Mouse (Mus musculus) activated CD4-positive, CD25-positive, alpha-beta regulatory T cell, adult 4 months (primary cell): ENCODE data around the gene Myzap. TPM values are rescaled to one million over a fixed set of nuclear protein-coding genes. Genes with fewer than 3 reads are reported as not detected.
"Not testable (repeated sequence)": the region's sequence is repeated elsewhere in the genome, so short reads cannot be mapped to it uniquely, and the experiment has no call there.

Experiments
- ATAC-seq: one replicate; pipeline ENCODE4 v1.8.0; 2017
- polyA plus RNA-seq, 2 experiments: library from polyadenylated mRNA; unstranded; fragments of 100-300 nt; shearing (Covaris generic); gene quantifications; one replicate each; pipeline ENCODE4 v1.2.1; 2017

Myzap gene
- under 1 TPM in 1 of 2 experiments, not detected in 1; 0.77 TPM for polyA plus RNA-seq

DNA sequence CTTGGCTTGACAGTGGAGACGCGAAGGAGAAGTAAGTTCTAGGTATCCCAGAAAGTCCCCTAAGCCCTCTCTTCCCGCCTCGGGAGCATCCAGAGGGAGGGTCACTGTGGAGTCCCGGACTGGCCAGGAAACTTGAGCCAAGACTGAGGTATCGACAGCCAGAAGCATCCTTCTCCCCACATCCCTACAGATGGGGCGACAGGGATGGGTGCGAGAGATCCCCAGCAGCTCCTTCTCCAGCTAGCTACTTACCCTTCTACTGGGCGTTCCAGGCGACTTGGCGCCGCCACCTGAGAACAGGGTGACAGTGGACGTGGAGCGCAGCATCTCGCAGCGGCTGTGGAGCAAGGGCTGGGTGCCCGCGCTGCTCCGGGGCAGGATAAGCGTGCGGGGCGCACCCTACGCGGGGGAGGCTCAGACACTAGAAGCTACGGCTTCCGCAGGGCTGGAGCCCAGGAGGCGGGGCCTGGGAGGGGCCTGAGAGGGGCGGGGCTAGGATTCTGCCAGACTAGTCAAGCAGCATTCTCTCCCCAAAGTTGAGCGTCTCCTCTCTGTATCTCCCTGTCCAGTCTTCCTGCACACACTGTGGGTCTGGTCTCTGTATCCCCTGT is at the start of gene Myzap:
Myzap (minus strand) TSS at position 423 of the 611 bp plus-strand sequence.
- peak; percentile 93 for ATAC-seq

DNA sequence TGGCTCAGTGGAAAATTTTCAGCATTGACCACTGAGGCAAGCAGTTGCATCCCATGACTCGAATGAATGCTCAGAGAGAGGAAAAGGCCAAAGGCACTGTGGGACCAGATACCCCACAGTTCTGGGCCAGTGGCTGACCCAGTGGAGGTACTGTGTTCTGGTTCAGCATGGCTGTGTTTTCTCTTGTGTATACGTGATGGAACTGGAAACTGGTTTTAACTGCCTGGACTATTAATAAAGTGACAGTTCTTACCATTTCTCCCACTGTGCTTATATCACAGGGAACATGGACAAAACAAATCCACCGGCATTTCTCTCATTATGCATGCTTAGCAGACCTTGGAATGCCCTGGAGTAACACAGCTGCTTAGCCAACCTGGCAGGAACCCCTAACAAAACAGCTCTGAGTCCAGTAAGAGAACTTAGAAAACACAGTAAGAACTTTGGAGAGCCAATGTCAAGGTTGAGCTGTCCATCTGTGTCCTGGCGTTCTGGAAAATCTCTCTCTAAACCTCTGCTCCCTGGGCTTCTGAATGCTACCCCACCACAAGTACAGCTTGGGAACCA is 48.3 kb upstream of the Myzap start:
- ATAC-seq: no peak

DNA sequence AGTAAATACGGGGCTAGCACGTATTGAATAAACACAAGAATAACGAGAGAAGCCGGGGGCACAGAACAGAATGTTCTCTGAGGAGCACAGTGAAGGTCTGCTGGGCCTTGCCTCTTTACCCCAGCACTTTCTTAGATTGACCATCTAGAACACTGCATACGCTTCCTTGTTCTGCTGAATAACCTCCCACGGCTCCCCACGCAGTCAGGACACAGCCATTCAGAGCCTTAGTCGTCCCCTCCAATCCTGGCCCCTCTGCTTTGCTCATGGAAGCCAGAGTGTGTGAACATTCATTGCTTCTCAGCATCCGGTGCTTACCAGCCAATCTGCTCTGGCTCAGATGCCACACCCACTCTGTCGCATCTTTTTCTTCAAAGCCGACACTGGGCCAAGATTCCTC is 46.0 kb upstream of the Myzap start:
- no peak for ATAC-seq

- no peak for ATAC-seq
Measured at GRCm38 (mm10) chr9:71636854-71637253, 44.7 kb upstream of the Myzap start.

- ATAC-seq: no peak
Measured at GRCm38 (mm10) chr9:71635627-71636026, 43.5 kb upstream of the Myzap start.

DNA sequence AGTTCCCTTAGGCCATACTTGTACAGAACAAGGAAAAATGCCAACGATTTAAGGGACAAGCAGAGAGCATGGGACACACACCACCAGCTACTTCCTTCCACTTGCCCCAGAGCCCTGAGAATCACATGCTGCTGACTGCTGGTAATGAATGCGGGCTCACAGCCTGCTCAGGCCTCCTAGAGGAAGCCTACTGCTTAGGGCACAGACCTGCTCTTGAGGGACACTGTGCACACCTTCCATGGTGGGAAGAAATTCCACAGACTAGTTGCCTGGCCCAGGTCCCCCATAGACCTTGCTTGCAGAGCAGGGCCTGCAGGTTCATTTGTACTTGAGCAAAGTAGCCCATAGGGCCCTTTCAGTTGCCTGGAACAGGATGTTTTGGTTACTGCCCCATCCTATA is 42.8 kb upstream of the Myzap start:
- ATAC-seq: no peak

GRCm38 (mm10) chr9:71628921-71629320 is 36.8 kb upstream of the Myzap start:
- ATAC-seq: no peak

- no peak for ATAC-seq
Measured at GRCm38 (mm10) chr9:71628286-71628685, 36.1 kb upstream of the Myzap start.

DNA sequence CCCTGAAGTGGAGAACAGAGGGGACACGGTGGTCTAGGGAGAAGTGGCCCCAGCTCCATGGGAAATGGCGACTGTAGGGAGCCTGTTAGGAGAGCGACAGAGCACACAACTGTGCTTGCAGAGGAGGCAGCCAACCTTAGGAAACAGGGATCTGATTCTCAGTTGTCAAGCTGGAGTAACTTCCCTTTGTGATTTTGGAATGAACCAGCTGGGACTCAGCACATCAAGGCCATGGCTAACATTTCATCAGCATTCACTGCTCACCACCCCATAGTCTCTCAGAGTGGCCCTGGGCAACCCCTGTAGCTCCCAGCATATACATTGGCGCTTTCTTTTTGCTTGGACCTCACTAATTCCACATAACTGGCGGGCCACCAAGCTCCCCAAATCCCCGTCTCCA is 33.8 kb upstream of the Myzap start:
- ATAC-seq: no peak

GRCm38 (mm10) chr9:71624793-71625495 is 32.8 kb upstream of the Myzap start:
- ATAC-seq: no peak

- no peak for ATAC-seq
Measured at GRCm38 (mm10) chr9:71623871-71624569, 31.9 kb upstream of the Myzap start.

DNA sequence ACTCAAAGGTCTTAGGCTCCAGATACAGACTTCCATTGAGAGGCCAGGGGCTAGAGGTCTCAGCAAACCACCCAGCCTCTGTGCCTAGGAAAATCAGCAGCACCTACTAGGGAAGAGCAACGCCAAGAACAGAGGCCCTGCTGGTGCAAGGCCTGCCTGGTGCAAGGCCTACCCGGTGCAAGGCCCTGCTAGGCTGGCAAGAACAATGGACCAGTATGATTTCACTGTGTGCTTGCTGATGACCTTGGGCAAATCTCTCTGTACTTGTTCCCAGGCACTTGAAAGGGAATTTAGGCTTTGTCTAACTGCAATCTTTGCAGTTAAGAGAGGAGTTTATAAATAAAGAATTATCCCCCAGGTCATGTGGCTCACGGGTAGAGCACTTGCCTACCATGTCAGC is 30.4 kb upstream of the Myzap start:
- no peak for ATAC-seq

GRCm38 (mm10) chr9:71621968-71622367 is 29.8 kb upstream of the Myzap start:
- ATAC-seq: no peak

DNA sequence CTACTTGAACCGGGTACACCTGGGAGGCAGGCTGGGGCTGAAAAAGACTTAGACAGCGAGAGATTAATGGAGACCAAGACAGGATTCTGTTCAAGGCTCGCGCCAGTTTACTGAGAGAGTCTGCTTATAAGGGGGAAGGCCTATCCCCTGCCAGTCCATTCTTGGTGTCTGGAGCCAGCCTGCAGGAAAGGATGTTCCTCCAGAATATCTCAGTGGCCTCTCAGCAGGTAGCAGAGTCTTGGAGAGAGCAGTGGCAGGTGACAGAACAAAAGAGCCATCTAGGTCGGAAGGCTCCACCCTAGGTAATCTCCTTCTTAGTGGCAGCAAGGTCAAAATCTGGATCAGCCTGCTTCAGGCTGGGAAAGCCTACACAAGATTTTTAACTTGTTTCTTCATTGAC is 28.0 kb upstream of the Myzap start:
- ATAC-seq: not testable (repeated sequence)

- no peak for ATAC-seq
Measured at GRCm38 (mm10) chr9:71617363-71617762, 25.2 kb upstream of the Myzap start.

DNA sequence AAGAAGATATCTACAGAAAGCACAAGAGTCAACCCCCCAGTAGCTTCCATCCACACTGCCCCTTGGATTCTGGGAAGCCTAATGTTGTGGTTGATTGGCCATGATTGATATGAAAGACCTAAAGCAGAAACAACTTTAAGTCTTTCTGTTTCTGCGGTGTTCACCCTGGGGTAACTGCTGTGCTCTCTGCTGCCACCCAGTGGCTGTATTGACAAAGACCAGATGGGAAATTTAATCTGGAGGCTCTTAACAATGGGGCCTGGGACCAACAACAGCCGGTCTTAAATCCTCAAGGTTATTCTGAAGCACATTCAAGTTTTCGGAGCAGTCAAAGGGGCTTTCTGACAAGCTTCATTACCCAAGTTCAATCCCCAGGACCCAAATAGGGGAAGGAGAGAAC is 24.0 kb upstream of the Myzap start:
- ATAC-seq: no peak

- ATAC-seq: no peak
Measured at GRCm38 (mm10) chr9:71614643-71615042, 22.5 kb upstream of the Myzap start.

- ATAC-seq: no peak
Measured at GRCm38 (mm10) chr9:71612981-71613380, 20.8 kb upstream of the Myzap start.

DNA sequence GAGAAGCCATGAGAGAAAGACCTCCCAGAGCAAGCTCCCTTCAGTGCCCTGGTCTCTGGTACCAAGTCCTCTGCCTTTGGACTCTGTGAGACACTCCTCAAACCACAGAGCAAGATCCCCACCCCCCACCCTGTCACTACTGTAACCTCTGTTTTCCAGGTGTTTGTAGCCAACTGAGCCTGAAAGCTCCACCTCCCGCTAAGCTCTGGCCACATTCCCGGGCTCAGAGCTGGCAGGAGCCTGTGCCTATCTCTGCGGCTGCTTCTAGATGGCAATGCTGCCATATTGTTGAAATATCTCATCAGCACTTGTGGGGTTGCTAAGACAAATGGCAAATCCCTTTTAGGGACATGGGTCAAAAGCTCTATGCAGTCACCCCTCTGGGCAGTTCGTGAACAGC is 19.7 kb upstream of the Myzap start:
- no peak for ATAC-seq

GRCm38 (mm10) chr9:71609010-71609409 is 16.9 kb upstream of the Myzap start:
- ATAC-seq: no peak

DNA sequence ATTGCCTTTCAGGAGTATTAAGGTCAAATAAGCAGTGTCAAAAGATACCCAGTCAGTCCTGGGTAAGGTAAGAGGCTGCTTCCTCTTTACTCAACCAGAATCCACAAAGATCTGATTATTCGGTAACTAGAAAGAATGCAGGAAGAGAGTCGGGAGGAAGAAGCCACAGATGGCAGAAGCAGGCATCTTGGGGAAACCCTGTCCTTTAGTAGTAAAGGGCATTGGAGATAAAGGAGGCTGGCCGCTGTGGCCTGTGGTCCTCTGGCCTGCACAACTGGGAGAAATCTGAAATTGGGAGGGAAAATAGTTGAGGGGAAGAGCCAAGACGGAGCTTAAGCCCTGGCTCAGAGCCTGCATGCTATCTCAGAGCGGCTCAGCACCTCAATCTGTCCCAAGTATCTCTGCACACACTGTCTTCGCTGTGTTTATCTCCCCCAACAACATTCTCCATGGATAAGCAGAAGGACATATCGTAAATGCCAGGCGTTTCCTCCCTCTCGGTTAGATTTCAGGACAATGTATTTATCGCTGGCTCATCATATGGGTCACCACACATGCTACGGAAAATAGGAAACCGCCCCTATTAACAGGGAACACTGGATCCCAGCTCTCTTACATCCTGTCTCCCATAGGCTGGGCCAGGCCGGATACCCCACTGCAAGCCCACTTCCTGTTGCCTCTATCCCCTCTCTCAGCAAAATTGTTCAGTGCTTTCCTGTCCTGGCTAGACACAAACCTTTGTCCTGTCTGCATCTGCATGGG is 14.3 kb upstream of the Myzap start:
- no peak for ATAC-seq

- ATAC-seq: no peak
Measured at GRCm38 (mm10) chr9:71604914-71605635, 12.9 kb upstream of the Myzap start.
